ENCODE assay signal across 28 mouse cellular contexts in the genomic region with DNA sequence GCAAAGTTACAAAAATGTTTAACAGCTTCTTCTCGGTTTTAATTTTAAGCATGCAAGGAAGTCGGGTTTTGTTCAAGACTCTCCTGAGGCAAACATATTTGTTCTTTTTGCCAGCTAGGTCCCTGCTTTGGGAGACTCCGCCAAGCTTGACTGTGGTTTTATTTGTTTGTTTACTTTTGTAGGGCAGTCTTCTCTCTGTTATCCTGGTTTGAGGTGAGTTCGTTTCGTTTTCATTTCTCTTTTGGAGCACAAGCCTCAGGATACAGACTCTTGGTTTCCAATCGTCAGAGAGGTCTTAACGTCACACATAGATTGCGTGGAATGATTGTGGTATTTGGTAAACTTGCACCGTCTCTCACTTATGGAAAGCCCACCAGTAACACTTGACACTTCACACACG. TPM values are rescaled to one million over a fixed set of nuclear protein-coding genes. Genes with fewer than 3 reads are reported as not detected.
DNase-seq lines count a peak whose midpoint lies in the region; ATAC-seq and TF ChIP-seq lines count a peak whose summit lies in the region.
"Had no signal": no experiment of that assay in that cellular context is flagged by ENCODE, and none has a peak within 500 bp of the region (broad histone marks: within the 10 kb centered on the region; RNA-seq: fewer than 3 reads in every experiment).

No protein-coding gene starts in this region.

- no peaks in the 10 kb centered on the region for H3K9me3 ChIP-seq in heart, embryonic 11.5 days (replicated peaks; ENCODE audit: control insufficient read depth, low read length)
- no peaks in the 10 kb centered on the region for H3K9me3 ChIP-seq in liver, embryonic 12.5 days (replicated peaks)
- H3K9me3 ChIP-seq in megakaryocyte, embryonic 14.5 days: 0 out of 2 replicates have a peak, but pooled peaks cover 3% of the 10 kb centered on the region
- H3K9me3 ChIP-seq: heart, embryonic 12.5 days; hindbrain, embryonic 15.5 days; kidney, embryonic 15.5 days; neural tube, embryonic 12.5 days had no signal

- H3K27ac ChIP-seq in heart, embryonic 11.5 days (ENCODE audit: low read depth, low read length): no peak overlapping the region
- H3K27ac ChIP-seq in liver, adult 2 months (replicated peaks; ENCODE audit: insufficient read depth, low read depth, low read length): no peak overlapping the region
- H3K27ac ChIP-seq in liver, embryonic 12.5 days: no peak overlapping the region
- H3K27ac ChIP-seq: hindbrain, embryonic 15.5 days; kidney, embryonic 15.5 days; macrophage; neural tube, embryonic 12.5 days; stomach, postnatal 0 days had no signal

- no peak for TF ChIP-seq POLR2A in liver, adult 2 months (IDR thresholded peaks at IDR 0.05; ENCODE audit: extremely low read depth, insufficient read depth, low read length)

- no peak overlapping the region for H3K4me2 ChIP-seq in heart, embryonic 11.5 days
- H3K4me2 ChIP-seq in liver, embryonic 12.5 days: no peak overlapping the region
- H3K4me2 ChIP-seq: heart, embryonic 12.5 days; hindbrain, embryonic 15.5 days; kidney, embryonic 15.5 days; midbrain, embryonic 11.5 days; neural tube, embryonic 12.5 days had no signal

- H3K27me3 ChIP-seq in heart, embryonic 11.5 days (ENCODE audit: control insufficient read depth, insufficient read depth, low read length): no peaks in the 10 kb centered on the region
- no peaks in the 10 kb centered on the region for H3K27me3 ChIP-seq in liver, adult 2 months (ENCODE audit: control insufficient read depth, insufficient read depth, low read length)
- no peaks in the 10 kb centered on the region for H3K27me3 ChIP-seq in liver, embryonic 12.5 days (replicated peaks)
- H3K27me3 ChIP-seq in megakaryocyte, embryonic 14.5 days (replicated peaks): peaks cover 14% of the 10 kb centered on the region
- H3K27me3 ChIP-seq: heart, embryonic 12.5 days; hindbrain, embryonic 15.5 days; kidney, embryonic 15.5 days had no signal

- ATAC-seq in heart, embryonic 11.5 days (replicated peaks; ENCODE audit: insufficient number of reproducible peaks, low FRiP score, low TSS enrichment): no peak
- ATAC-seq in liver, embryonic 12.5 days: no peak
- no peak for ATAC-seq in megakaryocyte, adult 5-6 weeks (ENCODE audit: poor library complexity, severe bottlenecking)
- ATAC-seq: forebrain, embryonic 14.5 days; midbrain, embryonic 16.5 days had no signal

- intact Hi-C loops in left cerebral cortex, postnatal 10 days (cut with DNase I): no loop called here

- H3K4me1 ChIP-seq in heart, embryonic 11.5 days (ENCODE audit: control insufficient read depth, insufficient read depth, low read length): no peaks in the 10 kb centered on the region
- no peaks in the 10 kb centered on the region; the same call in none of the 2 replicates for H3K4me1 ChIP-seq in liver, adult 2 months (ENCODE audit: control insufficient read depth, insufficient read depth, low read length)
- H3K4me1 ChIP-seq in liver, embryonic 12.5 days: 0 out of 2 replicates have a peak, but pooled peaks cover 5% of the 10 kb centered on the region
- peaks cover 7% of the 10 kb centered on the region; the same call in 1 of the 2 replicates for H3K4me1 ChIP-seq in megakaryocyte, embryonic 14.5 days
- H3K4me1 ChIP-seq: hindbrain, embryonic 15.5 days; neural tube, embryonic 12.5 days had no signal

- WGBS in heart, embryonic 11.5 days (ENCODE audit: insufficient replicate concordance): 52% methylated on average over 10 of the region's 10 CpGs
- WGBS in liver, adult 2 months: 44% methylated on average over 10 of the region's 10 CpGs
- 55% methylated on average over 10 of the region's 10 CpGs for WGBS in liver, embryonic 12.5 days (ENCODE audit: insufficient replicate concordance)

- TF ChIP-seq CTCF in liver, adult 2 months (IDR thresholded peaks at IDR 0.05; ENCODE audit: low read depth, low read length): no peak

- H3K79me2 ChIP-seq in liver, adult 2 months (ENCODE audit: control insufficient read depth, insufficient read depth, low read length): no peaks in the 10 kb centered on the region

- H3K4me3 ChIP-seq in heart, embryonic 11.5 days (ENCODE audit: low read depth, low read length): no peak overlapping the region
- H3K4me3 ChIP-seq in liver, adult 2 months (ENCODE audit: insufficient read depth, low read depth, low read length): peak overlapping the region; percentile 31; the same call in 1 of the 2 replicates
- H3K4me3 ChIP-seq in liver, embryonic 12.5 days: no peak overlapping the region
- peak overlapping the region; percentile 18 for H3K4me3 ChIP-seq in megakaryocyte, embryonic 14.5 days (replicated peaks)
- H3K4me3 ChIP-seq: heart, embryonic 12.5 days; hindbrain, embryonic 15.5 days; kidney, embryonic 15.5 days; neural tube, embryonic 12.5 days had no signal

- no peak overlapping the region for H3K9ac ChIP-seq in heart, embryonic 11.5 days (ENCODE audit: low read depth, low read length)
- H3K9ac ChIP-seq in liver, adult 2 months (ENCODE audit: low read depth, low read length): no peak overlapping the region
- no peak overlapping the region for H3K9ac ChIP-seq in liver, embryonic 12.5 days
- H3K9ac ChIP-seq: heart, embryonic 12.5 days; hindbrain, embryonic 15.5 days; kidney, embryonic 15.5 days; neural tube, embryonic 12.5 days had no signal

- peak; percentile 60 for DNase-seq in heart, adult 11 months
- DNase-seq in liver, adult 2 months (ENCODE audit: extremely low read depth, low read depth, low spot score): peak; percentile 45
- no peak for DNase-seq in left cerebral cortex, postnatal 10 days (ENCODE audit: extremely low spot score in 1 of 2, low spot score in 2 of 2)
- DNase-seq in spleen, adult 18-20 months: no peak
- DNase-seq: adrenal gland, postnatal 25 days; cerebellum, adult 18-20 months; cerebellum, postnatal 10 days; heart, postnatal 10 days; kidney, adult 18-20 months; kidney, postnatal 36 days; layer of hippocampus, postnatal 36 days; liver; right cerebral cortex, adult 18-20 months; thymus, adult 18-20 months; thymus, postnatal 25 days had no signal

- no peaks in the 10 kb centered on the region for H3K36me3 ChIP-seq in heart, embryonic 11.5 days (ENCODE audit: control insufficient read depth, insufficient read depth, low read length)
- no peaks in the 10 kb centered on the region for H3K36me3 ChIP-seq in liver, adult 2 months (ENCODE audit: control insufficient read depth, insufficient read depth, low read length)
- H3K36me3 ChIP-seq in liver, embryonic 12.5 days: no peaks in the 10 kb centered on the region
- H3K36me3 ChIP-seq in megakaryocyte, embryonic 14.5 days (replicated peaks; ENCODE audit: low read length): no peaks in the 10 kb centered on the region
- H3K36me3 ChIP-seq: heart, embryonic 12.5 days; hindbrain, embryonic 15.5 days; kidney, embryonic 15.5 days; neural tube, embryonic 12.5 days had no signal

RNA-seq across cellular contexts. Expression of gene Adgrl2, which starts 8.3 kb away (rescaled TPM):
- 37.3 and 38.7 TPM in 2 replicates for polyA plus RNA-seq in heart, embryonic 11.5 days (2014; fragmentation: Nextera tagmentation; extraction: Ambion mirVana)
- 27.9 and 34.6 TPM in 2 replicates for total RNA-seq in liver, adult 2 months (2014; rRNA removed)
- 22.8 and 26.2 TPM in 2 replicates for polyA plus RNA-seq in liver, adult 2 months (2012; rRNA removed)
- polyA plus RNA-seq in liver, embryonic 12.5 days (2016; fragmentation: Nextera tagmentation; extraction: Ambion mirVana): 11.5 and 13.3 TPM in 2 replicates
- 5.4 and 12.3 TPM in 2 replicates for polyA plus RNA-seq in megakaryocyte, embryonic 14.5 days (2012; ENCODE audit: insufficient read depth, low replicate concordance)
- total RNA-seq in megakaryocyte, adult 5-6 weeks (2015): 1.7 and 4.0 TPM in 2 replicates
- total RNA-seq in megakaryocyte, adult 5-6 weeks (2017): 1.9 and 2.2 TPM in 2 replicates
- total RNA-seq in left cerebral cortex, postnatal 10 days (2021): 100 to 1,000 TPM; 163 to 173 TPM

Comparison
In these comparisons a context has a peak if more than half of its experiments do, and no peak if none do; other contexts are left out.
1. H3K4me3 ChIP-seq: peak in liver, adult 2 months (single experiment) and megakaryocyte, embryonic 14.5 days (single experiment); none in heart, embryonic 11.5 days (single experiment) and liver, embryonic 12.5 days (single experiment).
2. DNase-seq: peak in heart, adult 11 months (single experiment) and liver, adult 2 months (single experiment); none in left cerebral cortex, postnatal 10 days (0 of 2) and spleen, adult 18-20 months (0 of 2).